Mouse (Mus musculus) thymus, postnatal 36 days (tissue): ENCODE results near the gene Tshr.
"Not testable (repeated sequence)": the region's sequence is repeated elsewhere in the genome, so short reads cannot be mapped to it uniquely, and the experiment has no call there.

Experiments used
- DNase-seq, 2 experiments: peaks; one replicate each; pipeline ENCODE4 v3.0.0; 2022; ENCODE audit warnings: mixed read lengths in 2 of 2

Gene Tshr

GRCm38 (mm10) chr12:91384281-91385017 lies at the start of gene Tshr, which contains the start of gene Cep128:
Tshr (plus strand) TSS chr12:91384563.
Cep128 (minus strand) TSS chr12:91384409.
- peak; percentile 88 to 91 for DNase-seq

- not testable (repeated sequence) for DNase-seq
Measured at GRCm38 (mm10) chr12:91338656-91339055, 45.7 kb upstream of the Tshr start.

GRCm38 (mm10) chr12:91353783-91354182 lies 30.6 kb upstream of the Tshr start:
- DNase-seq, result no peak

DNA sequence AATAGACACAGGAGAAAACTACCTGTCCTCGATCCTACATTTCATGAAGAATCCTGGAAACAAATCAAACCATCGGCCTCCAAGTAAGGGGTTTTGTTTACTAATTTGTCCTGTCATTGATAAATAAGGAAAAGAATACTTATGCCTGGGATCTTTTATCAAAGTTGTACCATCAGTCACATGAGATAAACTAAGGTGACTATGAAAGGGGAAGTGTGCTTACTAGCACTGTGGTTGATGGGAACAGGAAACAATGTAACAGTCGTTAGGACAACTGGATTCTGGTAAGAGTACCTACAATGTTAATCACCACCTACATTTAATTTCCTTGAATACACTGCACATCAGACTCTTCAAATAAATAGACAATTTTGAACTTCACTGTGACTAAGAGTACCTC lies 15.2 kb upstream of the Tshr start:
- no peak for DNase-seq

DNA sequence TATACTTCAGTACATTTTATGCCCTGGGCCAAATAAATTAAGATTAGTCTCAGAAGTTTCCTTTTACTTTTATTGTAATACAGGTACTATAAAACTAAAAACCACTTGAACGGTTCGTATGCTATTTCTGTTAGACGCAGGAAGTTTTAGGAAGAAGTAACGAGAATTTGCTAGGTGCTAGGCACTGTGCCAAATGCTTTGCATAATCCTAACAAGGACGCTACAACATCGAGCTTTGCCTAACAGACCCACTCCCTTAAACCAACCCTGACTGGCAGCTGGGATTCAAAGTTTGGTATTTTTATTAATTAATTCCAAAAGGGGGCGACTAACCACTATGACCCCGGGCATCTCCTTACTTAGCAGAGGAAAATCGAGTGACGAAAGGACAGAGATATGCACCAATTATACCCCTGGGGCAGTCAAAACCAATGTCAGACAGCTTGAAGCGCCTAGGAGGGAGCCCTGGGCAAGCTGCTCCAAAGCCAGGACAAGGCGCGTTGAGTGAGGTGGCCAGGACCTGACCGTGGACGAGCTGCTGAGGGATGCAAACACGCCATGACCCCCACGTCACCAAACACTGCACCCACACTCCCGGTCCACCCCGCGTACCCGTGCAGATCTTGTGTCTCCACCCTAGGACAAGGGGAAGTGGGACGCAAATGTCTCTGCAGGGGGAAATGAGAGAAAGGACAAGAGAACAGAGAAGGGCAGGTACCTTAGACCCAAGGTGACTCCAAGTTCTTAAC lies 673 bp upstream of the Tshr start:
- DNase-seq, result no peak

DNA sequence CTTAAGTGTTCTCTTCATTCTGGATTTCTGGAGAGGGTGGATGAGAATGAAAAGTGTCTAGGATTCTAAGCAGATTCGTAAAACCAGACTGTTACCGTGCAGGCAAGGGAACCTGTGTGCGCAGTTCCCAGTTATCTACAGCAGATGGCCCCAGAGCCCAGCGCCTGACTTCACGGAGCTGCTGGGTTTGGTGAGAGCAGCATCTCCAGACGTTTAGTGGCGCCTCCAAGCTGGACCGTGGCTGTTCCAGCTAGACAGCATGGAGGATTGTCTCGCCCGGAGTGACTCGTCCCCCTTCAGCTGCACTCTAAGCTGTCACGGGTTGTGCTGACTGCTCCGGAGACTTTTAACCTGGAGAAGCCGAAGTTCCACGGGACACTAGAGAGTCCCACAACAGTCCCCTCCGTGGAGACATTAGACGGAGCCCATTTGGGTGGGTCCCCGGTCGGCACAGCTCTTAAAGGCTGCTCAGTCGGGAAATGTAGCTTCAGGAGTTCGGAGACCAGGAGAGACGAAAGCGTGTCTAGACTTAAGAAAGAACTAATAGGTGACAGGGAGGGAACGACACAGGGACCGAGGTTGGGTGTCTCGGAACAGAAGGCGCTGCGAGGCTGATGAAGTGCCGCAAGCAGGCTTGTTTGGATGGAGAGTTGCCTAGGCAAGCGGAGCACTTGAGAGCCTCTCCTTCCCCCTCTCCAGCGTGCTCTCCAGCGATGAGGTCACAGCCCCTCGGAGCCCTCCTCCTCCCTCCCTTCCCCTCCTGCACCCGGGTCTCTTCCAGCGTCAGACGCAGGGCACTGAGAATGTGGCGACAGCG lies 16.1 kb downstream of the Tshr start:
- peak; percentile 25 to 29 for DNase-seq

DNA sequence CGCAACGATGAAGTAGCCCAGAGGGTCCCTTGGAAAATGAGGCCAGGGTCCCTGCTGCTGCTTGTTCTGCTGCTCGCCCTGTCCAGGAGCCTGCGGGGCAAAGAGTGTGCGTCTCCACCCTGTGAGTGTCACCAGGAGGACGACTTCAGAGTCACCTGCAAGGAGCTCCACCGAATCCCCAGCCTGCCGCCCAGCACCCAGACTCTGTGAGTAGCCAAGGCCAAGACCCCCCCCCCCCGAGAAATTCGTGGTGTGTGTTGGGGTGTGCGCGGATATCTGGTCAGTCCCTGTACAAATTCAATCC lies 16.6 kb downstream of the Tshr start:
- no peak for DNase-seq

GRCm38 (mm10) chr12:91410306-91410705 lies 25.9 kb downstream of the Tshr start:
- no peak for DNase-seq

DNA sequence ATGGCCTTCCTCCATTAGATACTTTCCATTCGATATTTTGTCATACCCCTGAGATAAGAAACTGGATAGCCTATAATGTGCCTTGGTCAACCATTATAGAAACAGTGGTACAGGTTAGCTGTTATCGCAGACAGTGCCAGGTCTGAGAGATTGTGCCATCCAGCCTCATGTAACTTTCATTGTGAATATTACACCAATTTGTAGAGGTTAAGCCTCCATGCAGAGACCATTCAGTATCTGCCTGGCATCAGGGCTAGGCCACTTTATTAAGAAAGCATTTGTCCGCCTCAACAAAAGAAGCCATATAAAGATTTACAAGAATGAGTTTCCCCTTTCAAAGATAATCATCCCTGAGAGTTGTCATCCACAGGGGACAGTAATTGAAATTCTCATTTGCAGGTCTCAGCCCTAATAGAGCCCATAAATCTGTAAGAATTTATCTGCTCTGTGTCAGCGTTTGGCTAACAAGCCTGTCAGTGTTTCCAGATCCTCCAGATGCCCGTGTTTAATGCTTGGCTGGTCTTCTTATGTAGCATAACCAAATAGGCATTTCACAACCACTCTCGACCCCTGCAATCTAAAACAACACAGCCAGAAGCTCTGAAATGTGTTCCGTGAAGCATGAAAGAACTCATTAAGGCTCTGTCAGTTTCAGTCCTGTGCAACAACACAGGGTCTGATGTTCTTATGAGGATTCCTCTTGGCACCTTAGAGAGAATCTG lies 28.3 kb downstream of the Tshr start:
- DNase-seq, result no peak

DNA sequence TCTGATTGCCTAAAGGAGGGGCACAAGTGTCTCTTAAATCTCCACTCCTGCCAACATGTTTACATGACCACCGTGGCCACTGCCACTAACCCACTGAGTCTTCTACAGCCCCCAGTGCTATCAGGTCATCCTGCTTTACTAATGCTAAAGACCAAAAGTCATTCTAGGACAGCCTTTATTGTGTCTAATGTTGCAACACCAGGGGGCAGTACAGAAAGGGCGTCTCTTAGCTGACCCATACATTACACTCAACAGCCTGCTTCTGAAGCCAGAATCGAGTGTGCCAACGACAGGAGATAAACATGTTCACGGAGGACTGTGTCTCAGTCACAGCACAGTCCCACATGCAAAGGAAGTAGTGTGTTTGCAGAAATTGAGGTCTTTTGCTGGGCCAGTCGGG lies 30.7 kb downstream of the Tshr start:
- DNase-seq, result no peak

GRCm38 (mm10) chr12:91416828-91417227 lies 32.5 kb downstream of the Tshr start:
- DNase-seq, result no peak

DNA sequence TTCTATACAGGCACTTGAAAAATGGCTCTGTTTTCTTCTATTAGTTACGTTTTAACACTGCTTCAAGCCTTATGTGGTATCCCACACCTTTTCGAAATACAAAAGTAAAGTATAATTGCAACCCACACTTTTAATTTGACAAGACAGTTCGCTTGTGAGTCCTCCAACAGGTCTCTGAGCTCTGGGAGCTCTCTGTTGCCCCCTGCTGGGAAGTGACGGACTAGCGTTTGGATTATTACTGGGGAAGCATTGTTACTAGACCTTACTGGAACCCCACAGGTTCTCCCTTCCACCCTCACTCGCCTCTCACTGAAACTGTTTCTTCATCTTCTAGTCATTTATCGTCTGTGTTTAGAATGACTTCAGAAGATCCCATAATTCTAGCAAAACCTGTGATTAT lies 34.4 kb downstream of the Tshr start:
- DNase-seq, result peak; percentile 56 to 70

- no peak for DNase-seq
Measured at GRCm38 (mm10) chr12:91421272-91421671, 36.9 kb downstream of the Tshr start.

- peak; percentile 27 to 35 for DNase-seq
Measured at GRCm38 (mm10) chr12:91423125-91423820, 38.9 kb downstream of the Tshr start.

DNA sequence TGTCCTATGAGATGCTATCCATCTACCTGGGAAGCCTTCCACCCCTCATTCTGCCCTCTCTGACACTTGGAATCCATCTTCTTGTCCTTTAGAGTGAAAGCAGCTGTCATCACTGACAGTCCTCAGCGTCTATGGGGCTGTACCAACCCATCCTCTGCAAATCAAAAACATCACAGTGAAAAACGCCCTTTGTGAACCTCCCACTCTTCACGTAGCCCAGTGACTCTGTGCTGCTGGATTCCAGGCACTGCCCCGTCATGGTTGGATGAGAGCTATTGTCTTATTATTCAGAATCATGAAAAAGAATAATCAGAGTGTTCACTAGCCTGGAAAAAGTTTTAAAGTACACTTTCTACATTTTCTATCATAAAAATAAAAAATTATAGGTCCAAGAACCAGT lies 42.1 kb downstream of the Tshr start:
- no peak for DNase-seq

- no peak for DNase-seq
Measured at GRCm38 (mm10) chr12:91427129-91427528, 42.8 kb downstream of the Tshr start.

- DNase-seq, result no peak
Measured at GRCm38 (mm10) chr12:91482195-91482733, 97.9 kb downstream of the Tshr start.

DNA sequence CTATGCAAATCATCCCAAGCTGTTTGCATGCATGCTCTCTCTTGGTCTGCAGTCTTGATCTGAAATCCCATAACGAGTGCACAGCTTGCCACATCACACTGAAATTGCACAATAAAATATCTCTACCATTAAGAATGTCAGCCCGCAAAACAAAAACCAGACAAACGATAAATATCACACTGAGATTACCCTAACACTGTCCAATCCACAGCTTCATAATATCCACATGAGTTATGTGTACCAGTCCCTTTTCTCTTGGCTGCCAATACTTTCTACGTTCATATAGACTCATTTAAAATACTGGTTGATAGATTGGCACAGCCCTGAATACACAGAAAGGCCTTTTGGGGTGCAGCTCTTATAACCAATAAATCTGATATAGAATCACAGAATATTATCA lies 102.0 kb downstream of the Tshr start:
- no peak for DNase-seq

DNA sequence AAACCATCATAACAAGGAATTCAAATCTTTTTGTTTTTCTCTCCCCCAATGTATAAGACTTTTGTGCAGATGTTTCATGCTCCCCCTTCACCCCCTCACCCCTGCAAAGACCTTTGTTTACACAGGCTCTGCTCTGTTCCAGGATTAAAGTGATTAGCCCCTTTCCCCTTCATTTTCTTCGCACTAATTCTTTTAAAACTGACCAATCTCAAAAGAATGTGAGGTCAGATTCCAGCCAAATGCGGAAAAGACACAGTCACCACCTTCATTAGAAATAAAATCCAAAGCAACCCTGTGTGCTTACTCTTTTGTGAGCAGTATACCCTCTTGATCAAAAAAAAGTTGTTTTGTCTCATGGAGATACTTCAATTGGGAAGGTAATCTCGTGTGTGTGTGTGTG lies 104.0 kb downstream of the Tshr start:
- DNase-seq, result no peak

DNA sequence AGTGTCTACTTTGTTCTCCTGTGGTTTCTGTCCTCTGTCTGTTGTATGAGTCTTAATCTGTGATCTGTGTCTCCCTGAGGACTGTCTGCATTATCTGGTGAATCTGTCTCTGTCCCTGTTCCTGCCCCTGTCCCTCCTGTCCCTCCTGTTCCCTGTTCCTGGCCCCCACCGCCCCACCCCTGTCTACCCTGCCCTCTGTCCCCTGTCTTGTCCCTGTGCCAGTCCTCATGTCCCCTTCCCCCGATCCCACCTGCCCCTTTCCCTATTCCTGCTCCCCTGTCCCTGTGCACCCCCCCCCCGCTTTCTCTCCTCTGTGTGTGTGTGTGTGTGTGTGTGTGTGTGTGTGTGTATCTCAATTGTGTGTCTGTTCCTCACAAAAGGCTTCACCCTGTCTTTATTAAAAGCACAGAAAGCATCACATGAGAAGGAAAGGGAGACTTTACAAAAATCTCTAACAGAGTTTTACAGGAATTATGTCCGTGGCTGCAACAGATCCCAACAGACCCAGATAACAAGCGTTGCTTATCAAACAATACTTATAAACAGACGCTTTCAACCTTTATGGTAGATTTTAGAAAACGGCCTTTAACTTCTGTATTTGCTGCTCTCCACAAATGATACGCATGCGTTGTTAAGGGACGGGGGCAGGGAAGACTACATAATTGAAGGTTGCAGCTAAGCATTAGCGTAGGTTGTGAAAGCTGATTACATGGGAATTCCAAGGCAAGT lies 111.3 kb downstream of the Tshr start:
- DNase-seq, result no peak

GRCm38 (mm10) chr12:91496226-91496558 lies 111.8 kb downstream of the Tshr start:
- DNase-seq, result no peak
